Mouse (Mus musculus) liver, embryonic 14.5 days (tissue): ENCODE measurements at regions not wholly inside any gene's neighbourhood (a gene's known extent, or its start where the extent isn't known, plus 50 kb on each side); places are given as distances from the start of the nearest gene placed in this dataset.

ENCODE experiments used
- CTCF ChIP-seq: IDR thresholded peaks from 2 replicates; pipeline ENCODE4 v1.5.1; 2016; ENCODE audit warnings: antibody characterized with exemption, low read depth, control low read depth
- EP300 ChIP-seq: IDR thresholded peaks from 2 replicates; pipeline ENCODE4 v1.6.1; 2016; ENCODE audit warnings: antibody characterized with exemption, low read depth

DNA sequence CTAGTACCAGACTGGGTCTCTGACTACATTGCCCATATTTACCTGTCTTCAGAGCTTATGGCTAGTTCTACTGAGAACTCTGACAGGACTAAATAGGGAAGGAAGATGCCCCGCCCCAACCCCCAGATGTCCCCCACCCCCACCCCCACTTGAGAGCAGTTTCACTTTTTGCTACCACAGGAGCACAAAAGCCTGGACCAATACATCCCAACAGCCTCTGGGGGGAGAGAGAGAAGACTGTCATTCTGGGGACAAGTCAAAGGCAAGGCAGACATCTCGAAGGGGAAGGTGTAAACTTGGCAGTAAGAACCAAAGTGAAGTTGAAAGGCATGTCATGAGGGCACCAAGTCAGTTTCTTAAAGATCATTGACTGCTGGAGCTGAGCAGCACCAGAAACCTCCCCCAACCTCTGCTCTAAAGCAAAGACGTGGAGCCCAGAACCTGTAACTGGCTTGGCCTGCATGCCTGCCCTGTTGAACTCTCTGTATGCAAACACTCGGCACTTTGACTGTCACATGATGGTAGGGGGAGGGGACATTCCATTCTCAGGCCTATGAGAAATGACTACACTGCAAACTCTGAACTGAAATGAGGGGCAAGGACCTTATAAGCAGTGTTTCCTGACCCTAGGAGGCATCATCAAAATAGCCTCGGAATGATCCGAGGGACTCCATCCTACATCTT is 123.3 kb downstream of the Psat1 start:
- no peak for TF ChIP-seq CTCF
- no peak for TF ChIP-seq EP300
